Mouse (Mus musculus): ENCODE measurements around the gene Tnfrsf21. TPM values are rescaled to one million over a fixed set of nuclear protein-coding genes. Genes with fewer than 3 reads are reported as not detected.
A peak's percentile ranks its signal among the peaks of the same experiment; 100 is the strongest.

The Tnfrsf21 gene
- polyA plus RNA-seq (2012; rRNA removed): 17.9 and 19.2 TPM in 2 replicates

GRCm38 (mm10) chr17:43016371-43017331 is at the start of gene Tnfrsf21:
TSS of gene Tnfrsf21 (plus strand) at chr17:43016555.
- under 1% methylated on average over 80 of the region's 80 CpGs for WGBS
- peak within 1 kb of the TSS; percentile 49 for H3K4me3 ChIP-seq (ENCODE audit: control insufficient read depth, insufficient read depth, low read length)
- H3K27me3 ChIP-seq (ENCODE audit: control insufficient read depth, insufficient read depth, low read length): no peaks in the 10 kb centered on the region
- no peaks in the 10 kb centered on the region for H3K36me3 ChIP-seq (ENCODE audit: control insufficient read depth, insufficient read depth, low read length)
- H3K27ac ChIP-seq (ENCODE audit: control insufficient read depth, insufficient read depth, low read length): no peak within 1 kb of the TSS
- 0 out of 2 replicates have a peak, but pooled peaks have one; percentile 25 for TF ChIP-seq POLR2A (IDR thresholded peaks at IDR 0.05; ENCODE audit: control insufficient read depth, extremely low read depth, insufficient read depth, low read length, poor library complexity)
- TF ChIP-seq CTCF (IDR thresholded peaks at IDR 0.05; ENCODE audit: borderline replicate concordance, control insufficient read depth, extremely low read depth, insufficient read depth, low read length, poor library complexity): 0 out of 2 replicates have a peak, but pooled peaks have one; percentile 8
- DNase-seq: peak; percentile 87
- H3K4me1 ChIP-seq (replicated peaks; ENCODE audit: control insufficient read depth, insufficient read depth, low read length): no peaks in the 10 kb centered on the region

DNA sequence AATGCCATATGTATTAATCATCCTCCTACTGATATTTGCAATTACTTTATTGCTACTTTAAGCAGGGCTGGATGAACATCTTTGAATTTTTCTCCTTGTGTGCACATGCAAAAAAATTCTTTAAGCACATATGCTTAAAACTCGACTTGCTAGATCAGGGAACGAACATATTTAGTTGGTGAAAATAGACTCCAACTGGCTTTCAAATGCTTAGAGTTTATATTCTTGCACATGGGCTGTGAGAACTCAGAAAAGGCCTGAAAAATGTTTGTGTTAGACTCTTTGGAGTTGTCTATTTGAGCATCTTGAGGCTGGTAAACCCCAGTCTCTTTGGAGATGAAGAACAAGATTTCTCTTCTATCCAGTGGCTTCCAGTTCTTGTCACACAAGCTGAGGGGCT is 48.2 kb upstream of the Tnfrsf21 start:
- no peaks in the 10 kb centered on the region for H3K4me1 ChIP-seq (replicated peaks; ENCODE audit: control insufficient read depth, insufficient read depth, low read length)
- no peak for DNase-seq
- 95% methylated on average over 2 of the region's 2 CpGs for WGBS

GRCm38 (mm10) chr17:42975312-42975996 is 40.9 kb upstream of the Tnfrsf21 start:
- Histone ChIP-seq H3K27ac (ENCODE audit: control insufficient read depth, insufficient read depth, low read length) (no peak overlapping the region), H3K4me1 (replicated peaks; ENCODE audit: control insufficient read depth, insufficient read depth, low read length) (no peaks in the 10 kb centered on the region), H3K4me3 (ENCODE audit: control insufficient read depth, insufficient read depth, low read length) (no peak overlapping the region), H3K27me3 (ENCODE audit: control insufficient read depth, insufficient read depth, low read length) (no peaks in the 10 kb centered on the region), H3K36me3 (ENCODE audit: control insufficient read depth, insufficient read depth, low read length) (no peaks in the 10 kb centered on the region)
- WGBS: 50% methylated on average over 18 of the region's 18 CpGs
- TF ChIP-seq POLR2A (IDR thresholded peaks at IDR 0.05; ENCODE audit: control insufficient read depth, extremely low read depth, insufficient read depth, low read length, poor library complexity) (no peak), CTCF (IDR thresholded peaks at IDR 0.05; ENCODE audit: borderline replicate concordance, control insufficient read depth, extremely low read depth, insufficient read depth, low read length, poor library complexity) (no peak)
- no peak for DNase-seq

More for the DNA sequence above, 48.2 kb upstream of the Tnfrsf21 start:
- TF ChIP-seq POLR2A (IDR thresholded peaks at IDR 0.05; ENCODE audit: control insufficient read depth, extremely low read depth, insufficient read depth, low read length, poor library complexity) (no peak), CTCF (IDR thresholded peaks at IDR 0.05; ENCODE audit: borderline replicate concordance, control insufficient read depth, extremely low read depth, insufficient read depth, low read length, poor library complexity) (no peak)
- H3K27ac ChIP-seq (ENCODE audit: control insufficient read depth, insufficient read depth, low read length): no peak overlapping the region
- no peak overlapping the region for H3K4me3 ChIP-seq (ENCODE audit: control insufficient read depth, insufficient read depth, low read length)
- H3K27me3 ChIP-seq (ENCODE audit: control insufficient read depth, insufficient read depth, low read length): no peaks in the 10 kb centered on the region
- H3K36me3 ChIP-seq (ENCODE audit: control insufficient read depth, insufficient read depth, low read length): no peaks in the 10 kb centered on the region

DNA sequence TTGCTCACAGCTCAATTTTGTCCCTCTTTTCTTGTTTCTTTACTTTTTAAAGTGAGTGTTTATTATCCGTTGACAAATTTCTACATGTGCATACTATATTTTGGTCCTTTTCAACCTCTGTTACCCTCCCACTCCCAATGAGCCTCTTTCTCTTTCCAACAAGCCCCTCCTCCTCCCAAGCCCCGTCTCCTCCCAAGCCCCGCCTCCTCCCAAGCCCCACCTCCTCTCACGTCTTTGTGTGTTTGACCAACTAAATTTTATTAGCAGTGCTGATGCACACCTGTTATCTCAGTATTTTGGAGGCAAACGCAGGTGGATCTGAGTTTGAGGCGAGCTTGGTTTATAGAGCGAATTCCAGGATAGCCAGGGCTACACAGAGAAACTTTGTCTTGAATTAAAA is 38.6 kb upstream of the Tnfrsf21 start:
- TF ChIP-seq POLR2A (IDR thresholded peaks at IDR 0.05; ENCODE audit: control insufficient read depth, extremely low read depth, insufficient read depth, low read length, poor library complexity) (no peak), CTCF (IDR thresholded peaks at IDR 0.05; ENCODE audit: borderline replicate concordance, control insufficient read depth, extremely low read depth, insufficient read depth, low read length, poor library complexity) (no peak)
- DNase-seq: no peak
- Histone ChIP-seq H3K36me3 (ENCODE audit: control insufficient read depth, insufficient read depth, low read length) (no peaks in the 10 kb centered on the region), H3K27ac (ENCODE audit: control insufficient read depth, insufficient read depth, low read length) (no peak overlapping the region), H3K4me1 (replicated peaks; ENCODE audit: control insufficient read depth, insufficient read depth, low read length) (no peaks in the 10 kb centered on the region), H3K27me3 (ENCODE audit: control insufficient read depth, insufficient read depth, low read length) (no peaks in the 10 kb centered on the region), H3K4me3 (ENCODE audit: control insufficient read depth, insufficient read depth, low read length) (no peak overlapping the region)
- WGBS: 73% methylated on average over 7 of the region's 7 CpGs

- TF ChIP-seq POLR2A (IDR thresholded peaks at IDR 0.05; ENCODE audit: control insufficient read depth, extremely low read depth, insufficient read depth, low read length, poor library complexity): no peak
- TF ChIP-seq CTCF (IDR thresholded peaks at IDR 0.05; ENCODE audit: borderline replicate concordance, control insufficient read depth, extremely low read depth, insufficient read depth, low read length, poor library complexity): no peak
- 52% methylated on average over 4 of the region's 4 CpGs for WGBS
- Histone ChIP-seq H3K36me3 (ENCODE audit: control insufficient read depth, insufficient read depth, low read length) (no peaks in the 10 kb centered on the region), H3K4me1 (replicated peaks; ENCODE audit: control insufficient read depth, insufficient read depth, low read length) (no peaks in the 10 kb centered on the region), H3K27me3 (ENCODE audit: control insufficient read depth, insufficient read depth, low read length) (no peaks in the 10 kb centered on the region), H3K27ac (ENCODE audit: control insufficient read depth, insufficient read depth, low read length) (no peak overlapping the region), H3K4me3 (ENCODE audit: control insufficient read depth, insufficient read depth, low read length) (no peak overlapping the region)
- DNase-seq: no peak
Measured at GRCm38 (mm10) chr17:42978345-42978744, 38.0 kb upstream of the Tnfrsf21 start.

- 91% methylated on average over 3 of the region's 3 CpGs for WGBS
- no peaks in the 10 kb centered on the region for H3K4me1 ChIP-seq (replicated peaks; ENCODE audit: control insufficient read depth, insufficient read depth, low read length)
- H3K36me3 ChIP-seq (ENCODE audit: control insufficient read depth, insufficient read depth, low read length): no peaks in the 10 kb centered on the region
- TF ChIP-seq POLR2A (IDR thresholded peaks at IDR 0.05; ENCODE audit: control insufficient read depth, extremely low read depth, insufficient read depth, low read length, poor library complexity) (no peak), CTCF (IDR thresholded peaks at IDR 0.05; ENCODE audit: borderline replicate concordance, control insufficient read depth, extremely low read depth, insufficient read depth, low read length, poor library complexity) (no peak)
- H3K27me3 ChIP-seq (ENCODE audit: control insufficient read depth, insufficient read depth, low read length): no peaks in the 10 kb centered on the region
- no peak overlapping the region for H3K27ac ChIP-seq (ENCODE audit: control insufficient read depth, insufficient read depth, low read length)
- no peak overlapping the region for H3K4me3 ChIP-seq (ENCODE audit: control insufficient read depth, insufficient read depth, low read length)
- DNase-seq: no peak
Measured at GRCm38 (mm10) chr17:42981806-42982205, 34.5 kb upstream of the Tnfrsf21 start.
